Mouse (Mus musculus) heart, postnatal 4 days (tissue): ENCODE data around the gene Sh3gl3. TPM values are rescaled to one million over a fixed set of nuclear protein-coding genes. Genes with fewer than 3 reads are reported as not detected.

Experiments
- total RNA-seq, 2 experiments: library from RNA; stranded (reverse); gene quantifications; 2 replicates each; pipeline ENCODE4 v1.2.3; 2021

The Sh3gl3 gene
- total RNA-seq, 2 experiments from 2014 or later: 1.9 to 2.9 TPM

Other genes starting within 250 kb of the Sh3gl3 start
- 10 to 100 TPM; 17.6 to 20.2 TPM for gene Hdgfl3, start 239.4 kb upstream of the Sh3gl3 start, total RNA-seq
- 1 to 10 TPM; 3.1 to 3.7 TPM for gene Bnc1, start 181.5 kb upstream of the Sh3gl3 start, total RNA-seq
- gene Adamtsl3, start 161.9 kb downstream of the Sh3gl3 start, total RNA-seq: 10 to 100 TPM in 1 of 2 experiments, 1 to 10 TPM in 1; 7.0 to 12.6 TPM